Mouse (Mus musculus) Patski (cell line): ENCODE measurements at regions not wholly inside any gene's neighbourhood (a gene's known extent, or its start where the extent isn't known, plus 50 kb on each side); places are given as distances from the start of the nearest gene placed in this dataset.
"Not testable (repeated sequence)": the region's sequence is repeated elsewhere in the genome, so short reads cannot be mapped to it uniquely, and the experiment has no call there.

ENCODE experiments used
- ATAC-seq: fragments of 100-300 bp; one replicate; pipeline ENCODE4 v1.8.0; 2021
- CTCF ChIA-PET: fragments of 350-600 bp; sonication (Branson Sonifier 250); formaldehyde crosslinking; loops from one replicate; lab custom pipeline; 2022; ENCODE audit warnings: inconsistent platforms; lab: Charles Lee
- POLR2A ChIA-PET: fragments of 350-600 bp; sonication (Branson Sonifier 250); formaldehyde crosslinking; loops from one replicate; lab custom pipeline; 2022; ENCODE audit warnings: antibody characterized with exemption, inconsistent platforms; lab: Charles Lee
- DNase-seq: peaks from one replicate; pipeline ENCODE4 v3.0.0-alpha.2; 2011; ENCODE audit warnings: low read depth, low spot score
- H3K27me3 ChIP-seq: fragments of 371-371 bp; one replicate; pipeline ENCODE4 v1.5.1; 2021
- CTCF ChIP-seq: fragments of 100-300 bp; IDR thresholded peaks from one replicate; pipeline ENCODE4 v1.5.1; 2021
- in situ Hi-C: fragments of 300-500 bp; cut with MboI; formaldehyde crosslinking; loops from 3 replicates; pipeline ENCODE4 v1.11.1; 2018; ENCODE audit warnings: low pct_unique_long_range_greater_than_20kb, mixed read lengths

GRCm38 (mm10) chr8:55558751-55559150 lies 348.0 kb downstream of the Adam29 start:
- H3K27me3 ChIP-seq, in situ Hi-C loops, CTCF ChIA-PET, POLR2A ChIA-PET, DNase-seq, ATAC-seq: not testable (repeated sequence)

- in situ Hi-C loops = loop anchor here (10.0 to 25.0 kb wide), 2 partner anchors 134 to 948 kb away; no protein-coding TSS in a partner anchor
- TF ChIP-seq CTCF = no peak
- DNase-seq = no peak
- CTCF ChIA-PET = no interaction called here
- no peaks in the 10 kb centered on the region for H3K27me3 ChIP-seq
- POLR2A ChIA-PET = no interaction called here
- no peak for ATAC-seq
Observed at GRCm38 (mm10) chr8:55538868-55539267, 367.9 kb downstream of the Adam29 start.

DNA sequence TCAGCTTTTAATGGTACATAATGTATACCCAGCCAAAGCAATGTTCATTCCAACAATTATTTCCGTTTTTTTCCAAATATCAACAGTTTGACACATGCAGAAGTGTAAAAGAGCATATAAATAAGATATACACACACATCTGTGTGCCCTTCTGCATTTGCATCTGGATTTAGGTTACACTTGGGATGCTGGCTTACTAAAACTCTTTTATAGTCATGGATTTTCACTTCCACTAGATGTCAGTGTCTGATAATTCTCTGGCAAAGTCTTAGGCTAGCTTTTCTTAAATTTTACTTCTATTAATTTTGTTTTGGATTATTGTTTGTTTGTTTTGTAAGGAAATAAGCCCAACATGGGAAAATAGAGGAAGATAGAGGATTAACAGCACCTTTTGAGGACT lies 377.4 kb downstream of the Adam29 start:
- CTCF ChIA-PET, H3K27me3 ChIP-seq, ATAC-seq, POLR2A ChIA-PET, DNase-seq: not testable (repeated sequence)
- in situ Hi-C loops = loop anchor here (25.0 kb wide), 1 partner anchor 958 kb away; no protein-coding TSS in a partner anchor

DNA sequence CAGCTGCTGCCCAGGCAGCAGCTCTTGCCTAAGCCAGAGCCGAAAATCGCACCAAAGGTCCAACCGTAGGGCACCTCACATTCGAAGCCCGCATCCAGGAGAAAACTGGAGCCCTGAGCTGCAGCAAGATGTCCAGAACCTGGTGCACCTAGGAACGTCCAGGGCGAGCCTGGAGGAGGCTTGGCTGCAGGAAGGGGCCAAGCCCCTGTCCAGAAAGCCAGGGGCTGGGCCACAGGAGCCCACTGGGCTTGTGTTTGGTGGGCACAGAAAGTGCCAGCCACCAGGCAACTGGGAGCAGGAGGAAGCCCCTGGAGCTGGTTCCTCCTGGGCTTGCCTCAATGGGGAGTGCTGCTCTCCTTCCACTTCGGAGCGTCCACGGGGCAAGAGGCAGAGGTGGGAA lies 387.6 kb downstream of the Adam29 start:
- ATAC-seq, H3K27me3 ChIP-seq, in situ Hi-C loops, DNase-seq, POLR2A ChIA-PET, CTCF ChIA-PET: not testable (repeated sequence)

DNA sequence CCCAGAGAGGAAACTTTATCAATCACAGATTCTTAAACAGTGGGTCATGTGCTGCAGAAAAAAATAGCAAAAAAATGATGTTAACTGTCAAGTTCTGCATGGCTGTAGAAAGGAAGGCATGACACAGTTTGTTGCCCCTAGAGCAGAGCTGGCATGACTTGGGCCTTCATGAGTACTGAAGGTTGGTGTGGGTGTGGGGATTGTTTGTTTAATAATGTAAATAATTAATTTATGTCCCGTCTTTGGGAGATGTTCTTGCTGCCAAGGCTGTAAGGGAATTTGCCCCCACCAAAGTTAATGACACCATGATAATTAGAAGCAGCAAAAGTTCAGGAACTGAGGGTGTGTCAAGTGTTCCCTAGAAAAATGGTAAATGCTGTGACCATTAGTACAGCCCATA lies 429.4 kb downstream of the Adam29 start:
- DNase-seq = no peak
- ChIA-PET POLR2A (no interaction called here), CTCF (no interaction called here)
- TF ChIP-seq CTCF = no peak
- no peak for ATAC-seq
- in situ Hi-C loops = no loop called here
- no peaks in the 10 kb centered on the region for H3K27me3 ChIP-seq

DNA sequence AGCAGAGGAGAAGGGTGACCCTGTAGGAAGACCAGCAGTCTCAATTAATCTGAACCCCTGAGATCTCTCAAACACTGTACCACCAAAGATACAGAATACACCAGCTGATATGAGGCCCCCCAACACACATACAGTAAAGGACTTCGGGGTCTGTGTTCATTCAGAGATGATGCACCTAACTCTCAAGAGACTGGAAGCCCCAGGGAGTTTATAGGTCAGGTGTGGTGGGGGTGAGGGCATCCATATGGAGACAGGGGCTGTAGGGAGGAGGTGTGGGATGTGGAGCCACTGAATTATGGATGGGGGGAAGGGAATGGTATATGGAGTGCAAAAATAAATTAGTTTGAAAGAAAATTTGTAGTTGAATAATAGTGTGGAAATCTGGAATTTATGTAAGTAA lies 429.8 kb downstream of the Adam29 start:
- ATAC-seq (no peak), DNase-seq (no peak)
- in situ Hi-C loops = no loop called here
- POLR2A ChIA-PET = no interaction called here
- no peak for TF ChIP-seq CTCF
- H3K27me3 ChIP-seq = no peaks in the 10 kb centered on the region
- CTCF ChIA-PET = no interaction called here

DNA sequence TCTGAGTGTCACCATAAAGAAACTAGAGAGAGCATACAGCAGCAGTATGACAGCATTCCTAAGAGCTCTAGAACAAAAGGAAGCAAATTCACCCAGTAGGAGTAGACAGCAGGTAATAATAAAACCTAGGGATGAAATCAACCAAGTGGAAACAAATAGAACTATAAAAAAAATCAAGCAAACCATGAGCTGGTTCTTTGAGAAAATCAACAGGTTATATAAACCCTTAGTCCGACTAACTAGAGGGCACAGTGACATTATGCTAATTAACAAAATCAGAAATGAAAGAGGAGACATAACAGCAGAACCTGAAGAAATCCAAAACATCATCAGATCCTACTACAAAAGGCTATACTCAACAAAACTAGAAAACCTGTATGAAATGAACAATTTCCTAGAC lies 434.4 kb downstream of the Adam29 start:
- DNase-seq (no peak), ATAC-seq (no peak)
- no peaks in the 10 kb centered on the region for H3K27me3 ChIP-seq
- in situ Hi-C loops = no loop called here
- TF ChIP-seq CTCF = no peak
- POLR2A ChIA-PET = no interaction called here
- CTCF ChIA-PET = no interaction called here

GRCm38 (mm10) chr8:55466771-55467170 lies 440.0 kb downstream of the Adam29 start:
- in situ Hi-C loops, POLR2A ChIA-PET, DNase-seq, H3K27me3 ChIP-seq, ATAC-seq, CTCF ChIA-PET: not testable (repeated sequence)

DNA sequence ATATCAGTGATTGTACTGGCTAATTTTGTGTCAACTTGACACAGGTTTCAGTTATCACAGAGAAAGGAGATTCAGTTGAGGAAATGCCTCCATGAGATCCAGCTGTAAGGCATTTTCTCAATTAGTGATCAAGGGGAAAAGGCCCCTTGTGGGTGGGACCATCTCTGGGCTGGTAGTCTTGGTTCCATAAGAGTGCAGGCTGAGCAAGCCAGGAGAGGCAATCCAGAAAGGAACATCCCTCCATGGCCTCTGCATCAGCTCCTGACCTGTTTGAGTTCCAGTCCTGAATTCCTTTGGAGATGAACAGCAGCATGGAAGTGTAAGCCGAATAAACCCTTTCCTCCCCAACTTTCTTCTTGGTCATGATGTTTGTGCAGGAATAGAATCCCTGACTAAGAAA lies 440.8 kb downstream of the Adam29 start:
- in situ Hi-C loops, DNase-seq, ATAC-seq, POLR2A ChIA-PET, H3K27me3 ChIP-seq, CTCF ChIA-PET: not testable (repeated sequence)

DNA sequence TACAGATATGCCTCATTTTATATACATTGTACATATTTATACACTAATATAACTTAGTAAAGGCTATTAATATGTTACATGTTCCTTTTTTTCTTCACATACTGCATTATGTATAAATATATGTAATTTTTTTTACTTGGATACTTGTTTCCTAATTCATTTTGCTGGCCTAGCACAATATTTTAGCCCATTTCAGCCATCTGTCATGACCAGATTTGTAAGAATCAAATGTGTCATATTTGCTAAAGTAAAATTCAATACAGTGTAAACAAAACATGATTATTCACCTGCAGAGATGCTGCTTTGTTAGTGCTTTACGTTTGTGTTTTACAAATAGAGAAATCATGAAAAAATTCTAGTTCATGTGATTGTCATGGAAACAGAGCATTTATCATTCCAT lies 441.3 kb downstream of the Adam29 start:
- in situ Hi-C loops = no loop called here

GRCm38 (mm10) chr8:55464855-55465169 lies 441.9 kb downstream of the Adam29 start:
- no peak for ATAC-seq
- no peak for TF ChIP-seq CTCF
- no peaks in the 10 kb centered on the region for H3K27me3 ChIP-seq
- ChIA-PET POLR2A (no interaction called here), CTCF (no interaction called here)
- in situ Hi-C loops = loop anchor here (5.0 kb wide), 1 partner anchor 132 kb away; no protein-coding TSS in a partner anchor
- no peak for DNase-seq

More for the DNA sequence above, 441.3 kb downstream of the Adam29 start:
- ATAC-seq (no peak), DNase-seq (no peak)
- ChIA-PET POLR2A (no interaction called here), CTCF (no interaction called here)
- no peaks in the 10 kb centered on the region for H3K27me3 ChIP-seq
- no peak for TF ChIP-seq CTCF
